In the genomic region with DNA sequence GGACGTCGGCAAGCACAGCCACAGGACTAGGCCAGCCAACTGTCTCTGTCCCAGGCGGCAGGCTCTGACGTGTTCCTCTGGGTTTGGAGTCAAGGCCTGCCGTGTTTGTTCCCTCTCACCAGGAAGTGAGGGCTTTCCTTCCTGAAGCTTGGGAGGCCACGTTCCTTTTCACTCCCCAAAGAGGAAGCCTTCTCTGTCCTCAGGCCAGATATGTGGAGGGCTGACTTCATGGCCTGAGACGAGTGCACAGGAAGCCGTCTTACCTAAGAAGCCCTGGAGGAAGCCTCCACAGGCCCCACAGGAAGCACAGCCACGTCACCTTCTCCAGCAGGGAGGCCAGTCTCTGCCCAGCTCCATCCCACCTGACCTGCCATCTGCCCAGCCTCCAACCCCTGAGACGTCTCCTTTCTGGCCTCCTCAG, we compare ENCODE assay signal across 8 mouse cellular contexts. TPM values are rescaled to one million over a fixed set of nuclear protein-coding genes. Genes with fewer than 3 reads are reported as not detected.
DNase-seq lines count a peak whose midpoint lies in the region; ATAC-seq and TF ChIP-seq lines count a peak whose summit lies in the region.

No protein-coding gene starts in this region.

- peaks cover 19% of the 10 kb centered on the region for H3K4me1 ChIP-seq in thymus, adult 2 months (replicated peaks; ENCODE audit: control insufficient read depth, insufficient read depth, low read length)
- H3K4me1 ChIP-seq in heart, embryonic 11.5 days (ENCODE audit: control insufficient read depth, insufficient read depth, low read length) = peaks cover 9% of the 10 kb centered on the region

- no peaks in the 10 kb centered on the region for H3K27me3 ChIP-seq in thymus, adult 2 months (ENCODE audit: control insufficient read depth, insufficient read depth, low read length)
- H3K27me3 ChIP-seq in heart, embryonic 11.5 days (ENCODE audit: control insufficient read depth, insufficient read depth, low read length) = no peaks in the 10 kb centered on the region

- H3K9ac ChIP-seq in heart, embryonic 11.5 days (ENCODE audit: low read depth, low read length) = 0 out of 2 replicates have a peak overlapping the region, but pooled peaks have one; percentile 1

- no peak for TF ChIP-seq CTCF in thymus, adult 2 months (IDR thresholded peaks at IDR 0.05; ENCODE audit: borderline replicate concordance, control insufficient read depth, extremely low read depth, insufficient read depth, low read length, poor library complexity)

- H3K36me3 ChIP-seq in thymus, adult 2 months (ENCODE audit: control insufficient read depth, insufficient read depth, low read length) = no peaks in the 10 kb centered on the region
- H3K36me3 ChIP-seq in heart, embryonic 11.5 days (ENCODE audit: control insufficient read depth, insufficient read depth, low read length) = no peaks in the 10 kb centered on the region
- H3K36me3 ChIP-seq in macrophage (ENCODE audit: inconsistent target) = no peaks in the 10 kb centered on the region

- WGBS in thymus, adult 2 months = 20% methylated on average over 10 of the region's 10 CpGs
- 51% methylated on average over 10 of the region's 10 CpGs for WGBS in heart, embryonic 11.5 days (ENCODE audit: insufficient replicate concordance)
- WGBS in macrophage (ENCODE audit: missing documents) = 5% methylated on average over 10 of the region's 10 CpGs

- no peaks in the 10 kb centered on the region for H3K79me2 ChIP-seq in macrophage (ENCODE audit: inconsistent target)

- no peak overlapping the region for H3K4me2 ChIP-seq in heart, embryonic 11.5 days

- H3K9me3 ChIP-seq in heart, embryonic 11.5 days (replicated peaks; ENCODE audit: control insufficient read depth, low read length) = no peaks in the 10 kb centered on the region

- peak; percentile 29 for DNase-seq in thymus, adult 2 months
- DNase-seq in thymus, adult 18-20 months = no peak
- peak; percentile 79 for DNase-seq in kidney, postnatal 14 days
- DNase-seq in ovary, postnatal 14 days (ENCODE audit: low spot score) = no peak
- no peak for DNase-seq in left cerebral cortex, adult 8-10 months (ENCODE audit: low spot score in 2 of 2)

- no peak for TF ChIP-seq POLR2A in thymus, adult 2 months (IDR thresholded peaks at IDR 0.05; ENCODE audit: control insufficient read depth, extremely low read depth, insufficient read depth, low read length, poor library complexity)

- H3K27ac ChIP-seq in thymus, adult 2 months (ENCODE audit: control insufficient read depth, insufficient read depth, low read length) = peak overlapping the region; percentile 61; the same call in 1 of the 2 replicates
- peak overlapping the region; percentile 54; the same call in 1 of the 2 replicates for H3K27ac ChIP-seq in heart, embryonic 11.5 days (ENCODE audit: low read depth, low read length)
- peak overlapping the region; percentile 59 for H3K27ac ChIP-seq in macrophage

- ATAC-seq in heart, embryonic 11.5 days (replicated peaks; ENCODE audit: insufficient number of reproducible peaks, low FRiP score, low TSS enrichment) = no peak
- no peak for ATAC-seq in activated CD4-positive, CD25-positive, alpha-beta regulatory T cell, adult 4 months

- H3K4me3 ChIP-seq in thymus, adult 2 months (ENCODE audit: control insufficient read depth, insufficient read depth, low read length) = peak overlapping the region; percentile 15
- H3K4me3 ChIP-seq in heart, embryonic 11.5 days (ENCODE audit: low read depth, low read length) = no peak overlapping the region
- no peak overlapping the region for H3K4me3 ChIP-seq in macrophage (ENCODE audit: inconsistent target)

RNA-seq across cellular contexts. Expression of a gene that starts 50.2 kb away (rescaled TPM):
- 36.8 and 42.3 TPM in 2 replicates for polyA plus RNA-seq in thymus, adult 2 months (2012; rRNA removed)
- polyA plus RNA-seq in heart, embryonic 11.5 days (2014; fragmentation: Nextera tagmentation; extraction: Ambion mirVana) = 21.7 and 24.3 TPM in 2 replicates
- 10 to 100 TPM in 24 of 26 experiments, 1 to 10 TPM in 2; 2.6 to 74.2 (median 27.9) TPM for total RNA-seq in macrophage (2018; cell fraction: chromatin; rRNA removed)
- total RNA-seq in macrophage (2018; cell fraction: cytosol; rRNA removed) = 10 to 100 TPM in 20 of 26 experiments, 1 to 10 TPM in 6; 1.9 to 28.3 (median 15.6) TPM
- 10 to 100 TPM in 20 of 26 experiments, 1 to 10 TPM in 6; 4.1 to 41.4 (median 13.5) TPM for total RNA-seq in macrophage (2018; cell fraction: nucleus; rRNA removed)
- polyA plus RNA-seq in macrophage (2018) = 6.1 to 8.6 TPM (median 7.3 TPM) in 3 replicates
- polyA plus RNA-seq in activated CD4-positive, CD25-positive, alpha-beta regulatory T cell, adult 4 months (2017; shearing (Covaris generic)) = 1 to 10 TPM; 3.2 to 4.1 TPM
- total RNA-seq in left cerebral cortex, adult 8-10 months (2022) = 10 to 100 TPM; 14.3 to 21.7 (median 18.2) TPM

Comparison
In these comparisons a context has a peak if more than half of its experiments do, and no peak if none do; other contexts are left out.
1. DNase-seq: peak in thymus, adult 2 months (single experiment) and kidney, postnatal 14 days (single experiment); none in thymus, adult 18-20 months (0 of 2), ovary, postnatal 14 days (single experiment) and left cerebral cortex, adult 8-10 months (0 of 2).
2. Peak in every context shown above with its lines, with median percentiles within 50 percentile points of each other: H3K27ac ChIP-seq.